Mouse (Mus musculus) CH12.LX (cell line): ENCODE data around the gene Cd101. TPM values are rescaled to one million over a fixed set of nuclear protein-coding genes. Genes with fewer than 3 reads are reported as not detected.

Experiments
- DNase-seq: peaks from one replicate; pipeline ENCODE4 v3.0.0-alpha.2; 2013; ENCODE audit errors: extremely low read depth
- H3K27ac ChIP-seq: 2 replicates; pipeline ENCODE4 v1.5.1; 2012; ENCODE audit warnings: low read depth, mild to moderate bottlenecking, control low read depth, moderate library complexity; ENCODE audit not compliant: insufficient read depth
- H3K27me3 ChIP-seq: replicated peaks from 2 replicates; pipeline ENCODE3; 2012; ENCODE audit warnings: inconsistent platforms
- H3K36me3 ChIP-seq, 2 experiments: replicated peaks in 1 of 2; 2 replicates each; pipeline versions ENCODE3 to v1.6.1; 2012; ENCODE audit warnings: inconsistent platforms in 1 of 2, low read length in 1 of 2, mild to moderate bottlenecking in 1 of 2, mixed read lengths in 1 of 2, moderate library complexity in 1 of 2; ENCODE audit not compliant: control insufficient read depth in 1 of 2, insufficient read depth in 1 of 2
- H3K4me1 ChIP-seq, 2 experiments: 2 replicates each; pipeline ENCODE4 v1.6.1; 2012; ENCODE audit warnings: inconsistent platforms in 1 of 2, moderate library complexity in 1 of 2; ENCODE audit not compliant: insufficient read depth in 2 of 2, control insufficient read depth in 1 of 2
- H3K4me2 ChIP-seq: 2 replicates; pipeline ENCODE4 v1.6.1; 2012; ENCODE audit warnings: low read depth, mild to moderate bottlenecking, control low read depth; ENCODE audit not compliant: poor library complexity, insufficient read depth, severe bottlenecking
- H3K4me3 ChIP-seq, 3 experiments: fragments of 150-350 bp in 1 of 3; sonication (generic) in 1 of 3; replicated peaks in 1 of 3; 2 replicates each; pipeline versions ENCODE3 to v1.5.1; 2011 to 2012; ENCODE audit warnings: low read depth in 2 of 3, low read length in 2 of 3, mild to moderate bottlenecking in 2 of 3, moderate library complexity in 2 of 3, control low read depth in 1 of 3, improper control_type of control experiment in 1 of 3, inconsistent platforms in 1 of 3, mixed read lengths in 1 of 3; ENCODE audit not compliant: poor library complexity in 1 of 3
- H3K79me2 ChIP-seq: replicated peaks from 2 replicates; pipeline ENCODE4 v1.6.1; 2012; ENCODE audit warnings: mild to moderate bottlenecking, moderate library complexity; ENCODE audit not compliant: control insufficient read depth, poor library complexity, insufficient read depth, severe bottlenecking; ENCODE audit errors: extremely low read depth
- H3K9ac ChIP-seq: 2 replicates; pipeline ENCODE4 v1.6.1; 2012; ENCODE audit warnings: low read depth, mild to moderate bottlenecking, control low read depth, moderate library complexity; ENCODE audit not compliant: insufficient read depth
- H3K9me3 ChIP-seq: replicated peaks from 2 replicates; pipeline ENCODE3; 2012; ENCODE audit warnings: low read length, inconsistent platforms, mixed read lengths
- CHD2 ChIP-seq: IDR thresholded peaks from 2 replicates; pipeline ENCODE4 v1.6.1; 2011; ENCODE audit warnings: low read length, improper control_type of control experiment
- CTCF ChIP-seq, 2 experiments: IDR thresholded peaks in 1 of 2; conservative IDR thresholded peaks in 1 of 2; 2 replicates each; pipeline ENCODE4 v1.5.1; 2011 to 2012; ENCODE audit warnings: low read depth in 2 of 2, low read length in 2 of 2, improper control_type of control experiment in 1 of 2, inconsistent platforms in 1 of 2, mild to moderate bottlenecking in 1 of 2, moderate library complexity in 1 of 2
- E2F4 ChIP-seq: IDR thresholded peaks from 2 replicates; pipeline ENCODE4 v1.6.1; 2011; ENCODE audit warnings: low read depth, low read length, improper control_type of control experiment; ENCODE audit not compliant: insufficient replicate concordance
- ETS1 ChIP-seq: conservative IDR thresholded peaks from 2 replicates; pipeline ENCODE4 v1.6.1; 2012; ENCODE audit warnings: low read depth, mild to moderate bottlenecking, inconsistent platforms, low read length, improper control_type of control experiment, moderate library complexity
- GABPA ChIP-seq: IDR thresholded peaks from 2 replicates; pipeline ENCODE4 v1.6.1; 2012; ENCODE audit warnings: low read depth, low read length, improper control_type of control experiment, inconsistent platforms; ENCODE audit not compliant: insufficient replicate concordance
- IRF4 ChIP-seq: IDR thresholded peaks from 2 replicates; pipeline ENCODE4 v1.6.1; 2014; ENCODE audit warnings: low read depth, mild to moderate bottlenecking, inconsistent platforms, low read length, improper control_type of control experiment
- KAT2A ChIP-seq: IDR thresholded peaks from 2 replicates; pipeline ENCODE4 v1.6.1; 2012; ENCODE audit warnings: low read length, improper control_type of control experiment, inconsistent platforms; ENCODE audit not compliant: insufficient replicate concordance
- NRF1 ChIP-seq: IDR thresholded peaks from 2 replicates; pipeline ENCODE4 v1.6.1; 2014; ENCODE audit warnings: low read depth, mild to moderate bottlenecking, inconsistent platforms, low read length, improper control_type of control experiment, moderate library complexity
- PAX5 ChIP-seq: IDR thresholded peaks from 2 replicates; pipeline ENCODE4 v1.6.1; 2012; ENCODE audit warnings: low read length, inconsistent platforms, mixed read lengths
- POLR2A ChIP-seq: IDR thresholded peaks from 2 replicates; pipeline ENCODE4 v1.6.1; 2011; ENCODE audit warnings: low read depth, mild to moderate bottlenecking, improper control_type of control experiment, low read length
- POLR2AphosphoS2 ChIP-seq: IDR thresholded peaks from 2 replicates; pipeline ENCODE4 v1.6.1; 2011; ENCODE audit warnings: low read depth, low read length, improper control_type of control experiment
- RAD21 ChIP-seq: IDR thresholded peaks from 2 replicates; pipeline ENCODE4 v1.6.1; 2011; ENCODE audit warnings: low read depth, mild to moderate bottlenecking, low read length, improper control_type of control experiment, moderate library complexity
- SIN3A ChIP-seq: IDR thresholded peaks from 2 replicates; pipeline ENCODE4 v1.6.1; 2012; ENCODE audit warnings: low read length, improper control_type of control experiment, inconsistent platforms
- SMC3 ChIP-seq: IDR thresholded peaks from 2 replicates; pipeline ENCODE4 v1.6.1; 2011; ENCODE audit warnings: low read depth, low read length, improper control_type of control experiment
- TBP ChIP-seq: conservative IDR thresholded peaks from 2 replicates; pipeline ENCODE4 v1.6.1; 2011; ENCODE audit warnings: low read depth, low read length, improper control_type of control experiment
- TCF12 ChIP-seq: IDR thresholded peaks from 2 replicates; pipeline ENCODE4 v1.6.1; 2014; ENCODE audit warnings: low read depth, mild to moderate bottlenecking, inconsistent platforms, low read length, improper control_type of control experiment
- UBTF ChIP-seq: IDR thresholded peaks from 2 replicates; pipeline ENCODE4 v1.6.1; 2012; ENCODE audit warnings: low read depth, mild to moderate bottlenecking, inconsistent platforms, low read length, improper control_type of control experiment, moderate library complexity
- ZKSCAN1 ChIP-seq: IDR thresholded peaks from 2 replicates; pipeline ENCODE4 v1.6.1; 2012; ENCODE audit warnings: low read depth, inconsistent platforms, low read length, improper control_type of control experiment, borderline replicate concordance
- dilution Hi-C: fragments of 300-500 bp; cut with MboI; formaldehyde crosslinking; loops from 2 replicates; pipeline ENCODE4 v1.14.3; 2020; ENCODE audit warnings: low sequenced_read_pairs; ENCODE audit not compliant: extremely low pct_unique_long_range_greater_than_20kb, extremely low pct_ligation_motif_present
- in situ Hi-C: fragments of 300-500 bp; cut with MboI; formaldehyde crosslinking; loops from 3 replicates; pipeline ENCODE4 v1.14.3; 2019; ENCODE audit warnings: low sequenced_read_pairs, low pct_ligation_motif_present, low pct_unique_long_range_greater_than_20kb, mixed read lengths
- polyA plus RNA-seq: library from polyadenylated mRNA; unstranded; fragments of >175 nt; gene quantifications from 2 replicates; pipeline ENCODE4 v1.2.1, GENCODE M21; 2012; ENCODE audit warnings: low read depth; ENCODE audit not compliant: insufficient read length
- total RNA-seq, 2 experiments: library from RNA; depleted of rRNA; stranded (reverse); fragments of 300-350 nt in 1 of 2; fragments of >200 nt in 1 of 2; gene quantifications; 2 replicates each; pipeline ENCODE4 v1.2.3; 2012 to 2014

Cd101 gene
- total and polyA plus RNA-seq, 3 experiments: not detected

GRCm38 (mm10) chr3:101013005-101013404, 16.4 kb downstream of the Cd101 start:
- TF ChIP-seq GABPA (no peak), E2F4 (no peak), SMC3 (no peak), KAT2A (no peak), CTCF (conservative IDR thresholded peaks at IDR 0.05 in 1 of 2, IDR thresholded peaks at IDR 0.05 in 1 of 2; ENCODE audit: low read depth in 2 of 2, low read length in 2 of 2) (no peak), RAD21 (no peak), PAX5 (no peak), CHD2 (no peak), TCF12 (no peak), POLR2AphosphoS2 (no peak), NRF1 (no peak)
- no peak overlapping the region for H3K27ac ChIP-seq
- H3K4me2 ChIP-seq: no peak overlapping the region
- no peaks in the 10 kb centered on the region for H3K36me3 ChIP-seq
- no peak for DNase-seq
- H3K4me1 ChIP-seq: peaks cover 10 to 30% of the 10 kb centered on the region in 2 experiments
- in situ Hi-C loops: no loop called here
- H3K4me3 ChIP-seq: no peak overlapping the region
- no peaks in the 10 kb centered on the region for H3K9me3 ChIP-seq
- H3K27me3 ChIP-seq: no peaks in the 10 kb centered on the region
- no peak overlapping the region for H3K9ac ChIP-seq
- no peaks in the 10 kb centered on the region for H3K79me2 ChIP-seq
- dilution Hi-C loops: no loop called here

DNA sequence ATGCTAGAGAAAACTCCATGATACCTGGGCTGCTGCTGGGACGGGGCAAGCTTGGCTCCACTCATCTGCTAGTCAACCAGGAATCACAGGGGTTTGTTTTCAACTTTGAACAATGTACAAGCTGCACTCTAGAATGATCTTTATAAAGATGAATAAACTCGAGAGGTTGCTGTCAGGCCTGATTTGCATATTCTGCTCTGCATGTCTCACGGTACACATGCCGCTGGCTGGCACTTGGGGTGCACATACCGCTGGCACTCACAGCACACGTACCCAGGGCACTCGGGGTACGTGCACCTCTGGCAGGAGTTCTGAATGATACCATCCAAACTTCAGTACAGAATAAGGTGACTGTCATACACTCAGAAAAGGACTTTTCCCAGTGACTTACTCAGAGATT, 16.8 kb downstream of the Cd101 start:
- Histone ChIP-seq H3K79me2 (no peaks in the 10 kb centered on the region), H3K27me3 (no peaks in the 10 kb centered on the region), H3K4me2 (no peak overlapping the region), H3K4me3 (no peak overlapping the region), H3K36me3 (no peaks in the 10 kb centered on the region), H3K27ac (no peak overlapping the region), H3K9ac (no peak overlapping the region), H3K4me1 (peaks cover 10 to 30% of the 10 kb centered on the region in 2 experiments), H3K9me3 (no peaks in the 10 kb centered on the region)
- in situ Hi-C loops: no loop called here
- no peak for DNase-seq
- dilution Hi-C loops: no loop called here
- TF ChIP-seq ZKSCAN1 (no peak), POLR2A (no peak), SIN3A (no peak), KAT2A (no peak), TCF12 (no peak), NRF1 (no peak), UBTF (no peak), ETS1 (no peak), TBP (no peak), IRF4 (no peak), PAX5 (no peak)
